Mouse (Mus musculus) stomach, postnatal 0 days (tissue): ENCODE measurements at regions not wholly inside any gene's neighbourhood (a gene's known extent, or its start where the extent isn't known, plus 50 kb on each side); places are given as distances from the start of the nearest gene placed in this dataset.

Experiments used
- CTCF ChIP-seq: IDR thresholded peaks from 2 replicates; pipeline ENCODE4 v1.5.1; 2016; ENCODE audit warnings: antibody characterized with exemption, low read depth, mild to moderate bottlenecking, moderate library complexity
- EP300 ChIP-seq: optimal IDR thresholded peaks from 2 replicates; pipeline ENCODE3; 2016; ENCODE audit warnings: antibody characterized with exemption

DNA sequence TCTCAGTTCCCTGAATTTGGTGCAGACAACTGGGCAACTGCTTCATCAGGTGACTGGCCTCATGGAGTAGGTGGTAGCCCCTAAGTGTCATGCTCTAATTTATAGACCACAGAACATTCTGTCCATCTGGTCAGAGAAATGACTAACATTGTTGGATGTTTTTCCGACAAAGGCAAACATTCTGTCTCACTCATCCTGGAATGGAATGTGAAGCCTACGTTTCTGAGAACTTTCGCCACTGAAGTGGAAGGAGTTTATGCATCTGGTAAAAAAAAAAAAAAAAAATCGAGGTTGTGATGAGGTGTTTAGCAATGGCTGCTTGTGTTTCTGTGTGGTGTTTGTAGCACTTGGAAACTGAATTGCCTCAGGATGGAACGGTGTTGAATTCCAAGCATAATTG is 96.2 kb upstream of the Sgk1 start:
- TF ChIP-seq EP300 (no peak), CTCF (no peak)
